Mouse (Mus musculus): ENCODE measurements around the gene Ccdc80.

The Ccdc80 gene

GRCm38 (mm10) chr16:45093137-45093731 is at the start of gene Ccdc80:
Gene Ccdc80 (plus strand): TSS chr16:45093402.
- H3K9me3 ChIP-seq (ENCODE audit: low read length): no peaks in the 10 kb centered on the region
- no peak for TF ChIP-seq POU5F1 (IDR thresholded peaks at IDR 0.05; ENCODE audit: borderline replicate concordance, low read length)
- TF ChIP-seq CTCF (conservative IDR thresholded peaks at IDR 0.05; ENCODE audit: low read length): no peak
- TF ChIP-seq NANOG (IDR thresholded peaks at IDR 0.05; ENCODE audit: borderline replicate concordance, low read length): no peak
- peaks cover 24% of the 10 kb centered on the region for H3K27me3 ChIP-seq (ENCODE audit: insufficient read depth, low read length)
- no peak within 1 kb of the TSS for H3K4me3 ChIP-seq (replicated peaks; ENCODE audit: low read length)
- no peaks in the 10 kb centered on the region for H3K36me3 ChIP-seq (ENCODE audit: insufficient read depth, low read length)
- H3K4me1 ChIP-seq (replicated peaks; ENCODE audit: low read depth, low read length): peaks cover 16% of the 10 kb centered on the region

GRCm38 (mm10) chr16:45044844-45045243 is 48.4 kb upstream of the Ccdc80 start:
- no peak overlapping the region for H3K4me3 ChIP-seq (replicated peaks; ENCODE audit: low read length)
- H3K4me1 ChIP-seq (replicated peaks; ENCODE audit: low read depth, low read length): no peaks in the 10 kb centered on the region
- TF ChIP-seq CTCF (conservative IDR thresholded peaks at IDR 0.05; ENCODE audit: low read length) (no peak), NANOG (IDR thresholded peaks at IDR 0.05; ENCODE audit: borderline replicate concordance, low read length) (no peak), POU5F1 (IDR thresholded peaks at IDR 0.05; ENCODE audit: borderline replicate concordance, low read length) (no peak)
- no peaks in the 10 kb centered on the region for H3K9me3 ChIP-seq (ENCODE audit: low read length)
- no peaks in the 10 kb centered on the region for H3K27me3 ChIP-seq (ENCODE audit: insufficient read depth, low read length)
- H3K36me3 ChIP-seq (ENCODE audit: insufficient read depth, low read length): no peaks in the 10 kb centered on the region

- Histone ChIP-seq H3K9me3 (ENCODE audit: low read length) (no peaks in the 10 kb centered on the region), H3K27me3 (ENCODE audit: insufficient read depth, low read length) (no peaks in the 10 kb centered on the region), H3K36me3 (ENCODE audit: insufficient read depth, low read length) (no peaks in the 10 kb centered on the region), H3K4me1 (replicated peaks; ENCODE audit: low read depth, low read length) (no peaks in the 10 kb centered on the region), H3K4me3 (replicated peaks; ENCODE audit: low read length) (no peak overlapping the region)
- TF ChIP-seq CTCF (conservative IDR thresholded peaks at IDR 0.05; ENCODE audit: low read length) (no peak), POU5F1 (IDR thresholded peaks at IDR 0.05; ENCODE audit: borderline replicate concordance, low read length) (no peak), NANOG (IDR thresholded peaks at IDR 0.05; ENCODE audit: borderline replicate concordance, low read length) (no peak)
These were observed 36.0 kb upstream of the Ccdc80 start for GRCm38 (mm10) chr16:45057222-45057621.

GRCm38 (mm10) chr16:45057922-45058321 is 35.3 kb upstream of the Ccdc80 start:
- no peaks in the 10 kb centered on the region for H3K9me3 ChIP-seq (ENCODE audit: low read length)
- H3K27me3 ChIP-seq (ENCODE audit: insufficient read depth, low read length): no peaks in the 10 kb centered on the region
- TF ChIP-seq CTCF (conservative IDR thresholded peaks at IDR 0.05; ENCODE audit: low read length): no peak
- TF ChIP-seq NANOG (IDR thresholded peaks at IDR 0.05; ENCODE audit: borderline replicate concordance, low read length): no peak
- no peaks in the 10 kb centered on the region for H3K36me3 ChIP-seq (ENCODE audit: insufficient read depth, low read length)
- no peaks in the 10 kb centered on the region for H3K4me1 ChIP-seq (replicated peaks; ENCODE audit: low read depth, low read length)
- H3K4me3 ChIP-seq (replicated peaks; ENCODE audit: low read length): no peak overlapping the region

GRCm38 (mm10) chr16:45061140-45061539 is 32.1 kb upstream of the Ccdc80 start:
- Histone ChIP-seq H3K36me3 (ENCODE audit: insufficient read depth, low read length) (no peaks in the 10 kb centered on the region), H3K4me1 (replicated peaks; ENCODE audit: low read depth, low read length) (no peaks in the 10 kb centered on the region), H3K9me3 (ENCODE audit: low read length) (no peaks in the 10 kb centered on the region), H3K27me3 (ENCODE audit: insufficient read depth, low read length) (no peaks in the 10 kb centered on the region), H3K4me3 (replicated peaks; ENCODE audit: low read length) (no peak overlapping the region)
- TF ChIP-seq POU5F1 (IDR thresholded peaks at IDR 0.05; ENCODE audit: borderline replicate concordance, low read length) (no peak), CTCF (conservative IDR thresholded peaks at IDR 0.05; ENCODE audit: low read length) (no peak), NANOG (IDR thresholded peaks at IDR 0.05; ENCODE audit: borderline replicate concordance, low read length) (no peak)

- H3K4me1 ChIP-seq (replicated peaks; ENCODE audit: low read depth, low read length): no peaks in the 10 kb centered on the region
- no peak overlapping the region for H3K4me3 ChIP-seq (replicated peaks; ENCODE audit: low read length)
- no peaks in the 10 kb centered on the region for H3K36me3 ChIP-seq (ENCODE audit: insufficient read depth, low read length)
- TF ChIP-seq POU5F1 (IDR thresholded peaks at IDR 0.05; ENCODE audit: borderline replicate concordance, low read length) (no peak), NANOG (IDR thresholded peaks at IDR 0.05; ENCODE audit: borderline replicate concordance, low read length) (no peak), CTCF (conservative IDR thresholded peaks at IDR 0.05; ENCODE audit: low read length) (no peak)
- H3K9me3 ChIP-seq (ENCODE audit: low read length): no peaks in the 10 kb centered on the region
- H3K27me3 ChIP-seq (ENCODE audit: insufficient read depth, low read length): no peaks in the 10 kb centered on the region
These were observed 22.7 kb upstream of the Ccdc80 start for GRCm38 (mm10) chr16:45070383-45071083.

GRCm38 (mm10) chr16:45071424-45071823 is 21.8 kb upstream of the Ccdc80 start:
- TF ChIP-seq CTCF (conservative IDR thresholded peaks at IDR 0.05; ENCODE audit: low read length) (no peak), NANOG (IDR thresholded peaks at IDR 0.05; ENCODE audit: borderline replicate concordance, low read length) (no peak), POU5F1 (IDR thresholded peaks at IDR 0.05; ENCODE audit: borderline replicate concordance, low read length) (no peak)
- H3K4me1 ChIP-seq (replicated peaks; ENCODE audit: low read depth, low read length): no peaks in the 10 kb centered on the region
- H3K27me3 ChIP-seq (ENCODE audit: insufficient read depth, low read length): no peaks in the 10 kb centered on the region
- no peaks in the 10 kb centered on the region for H3K36me3 ChIP-seq (ENCODE audit: insufficient read depth, low read length)
- no peak overlapping the region for H3K4me3 ChIP-seq (replicated peaks; ENCODE audit: low read length)
- no peaks in the 10 kb centered on the region for H3K9me3 ChIP-seq (ENCODE audit: low read length)

GRCm38 (mm10) chr16:45077517-45078080 is 15.6 kb upstream of the Ccdc80 start:
- Histone ChIP-seq H3K4me1 (replicated peaks; ENCODE audit: low read depth, low read length) (no peaks in the 10 kb centered on the region), H3K36me3 (ENCODE audit: insufficient read depth, low read length) (no peaks in the 10 kb centered on the region), H3K9me3 (ENCODE audit: low read length) (no peaks in the 10 kb centered on the region), H3K4me3 (replicated peaks; ENCODE audit: low read length) (no peak overlapping the region), H3K27me3 (ENCODE audit: insufficient read depth, low read length) (no peaks in the 10 kb centered on the region)
- no peak for TF ChIP-seq CTCF (conservative IDR thresholded peaks at IDR 0.05; ENCODE audit: low read length)
- no peak for TF ChIP-seq POU5F1 (IDR thresholded peaks at IDR 0.05; ENCODE audit: borderline replicate concordance, low read length)
- no peak for TF ChIP-seq NANOG (IDR thresholded peaks at IDR 0.05; ENCODE audit: borderline replicate concordance, low read length)
